Mouse (Mus musculus): ENCODE data around the gene Gm8246. TPM values are rescaled to one million over a fixed set of nuclear protein-coding genes. Genes with fewer than 3 reads are reported as not detected.
"Not testable (repeated sequence)": the region's sequence is repeated elsewhere in the genome, so short reads cannot be mapped to it uniquely, and the experiment has no call there.

Gm8246 gene
- not detected for total RNA-seq (2021)

DNA sequence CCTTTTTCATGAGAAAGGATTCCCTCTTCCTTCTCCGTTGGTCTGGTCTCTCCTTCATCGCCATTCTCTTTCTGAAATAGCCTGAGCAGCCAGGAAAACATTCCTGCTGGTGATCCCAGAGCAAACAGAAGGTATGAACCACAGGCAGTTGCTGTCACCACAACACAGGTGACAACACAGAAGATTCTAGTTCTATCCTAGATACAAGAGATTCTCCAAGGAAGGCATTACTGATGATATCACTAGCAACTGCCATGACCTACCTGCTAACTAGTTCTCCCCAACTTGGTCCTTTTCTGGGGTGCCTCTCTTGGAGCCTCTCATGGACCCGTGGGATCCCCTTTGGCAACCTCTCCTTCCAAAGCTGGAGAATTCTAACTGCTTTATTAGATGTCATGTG, at the start of gene Gm8246:
Gm8246 (minus strand) TSS at position 101 of the 400 bp plus-strand sequence.
- intact Hi-C loops (cut with DNase I); DNase-seq (ENCODE audit: low spot score in 2 of 2): not testable (repeated sequence)

DNA sequence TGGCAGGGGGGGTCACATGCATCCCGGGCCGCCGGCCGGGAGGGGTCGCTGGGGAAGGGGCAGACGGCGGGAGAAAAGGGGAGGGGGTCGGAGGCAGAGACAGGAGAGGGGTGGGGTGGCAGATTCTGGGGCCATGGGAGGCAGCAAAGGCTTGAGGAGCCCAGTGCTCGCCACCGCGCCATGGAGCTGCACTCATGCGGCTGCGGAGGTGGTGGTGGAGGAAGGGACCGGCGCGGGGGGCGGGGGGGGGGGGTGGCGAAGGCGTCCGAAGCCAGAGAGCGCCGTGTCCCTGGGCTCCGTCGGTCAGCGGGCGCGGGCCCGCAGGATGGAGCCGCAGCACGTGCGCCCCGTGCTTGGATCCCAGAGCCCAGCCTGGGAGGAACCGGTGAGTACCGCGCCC, 23.7 kb upstream of the Gm8246 start, which contains the start of gene Gm3488:
Gm3488 (plus strand) TSS at position 301 of the 400 bp plus-strand sequence.
- DNase-seq (ENCODE audit: low spot score in 2 of 2); intact Hi-C loops (cut with DNase I): not testable (repeated sequence)

DNA sequence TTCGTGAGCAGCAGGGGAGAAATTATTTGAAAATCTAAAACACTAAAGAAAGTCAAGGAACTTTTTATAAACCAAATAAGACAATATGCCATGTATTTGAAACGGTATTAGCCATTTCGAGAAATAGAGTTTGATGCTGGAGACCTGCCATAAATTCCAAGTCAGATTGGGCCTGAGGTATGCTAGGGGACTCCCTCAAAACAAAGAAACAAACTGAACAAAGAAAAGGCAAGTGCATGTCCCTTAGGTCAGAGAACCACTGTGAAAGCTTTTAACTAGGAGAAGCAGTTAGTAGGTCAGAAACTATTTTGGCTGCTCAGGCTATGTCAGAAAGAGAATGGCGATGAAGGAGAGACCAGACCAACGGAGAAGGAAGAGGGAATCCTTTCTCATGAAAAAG, 6.3 kb upstream of the Gm8246 start, which contains the start of gene Gm3187:
Gm3187 (plus strand) TSS at position 301 of the 400 bp plus-strand sequence.
- DNase-seq (ENCODE audit: low spot score in 2 of 2); intact Hi-C loops (cut with DNase I): not testable (repeated sequence)

DNA sequence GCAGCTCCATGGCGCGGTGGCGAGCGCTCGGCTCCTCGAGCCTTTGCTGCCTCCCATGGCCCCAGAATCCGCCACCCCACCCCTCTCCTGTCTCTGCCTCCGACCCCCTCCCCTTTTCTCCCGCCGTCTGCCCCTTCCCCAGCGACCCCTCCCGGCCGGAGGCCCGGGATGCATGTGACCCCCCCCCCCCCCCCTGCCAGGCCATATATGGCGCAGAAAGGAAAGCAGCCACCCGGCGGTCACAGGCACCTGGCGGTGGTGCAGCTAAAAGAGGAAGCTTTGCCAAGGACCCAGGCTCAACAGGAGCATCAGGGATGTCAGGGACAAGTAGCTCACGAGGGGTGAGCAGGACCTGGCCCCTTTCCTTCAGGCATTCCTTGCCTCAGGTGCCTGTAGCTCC, 17.2 kb downstream of the Gm8246 start:
- DNase-seq (ENCODE audit: low spot score in 2 of 2); intact Hi-C loops (cut with DNase I): not testable (repeated sequence)

DNA sequence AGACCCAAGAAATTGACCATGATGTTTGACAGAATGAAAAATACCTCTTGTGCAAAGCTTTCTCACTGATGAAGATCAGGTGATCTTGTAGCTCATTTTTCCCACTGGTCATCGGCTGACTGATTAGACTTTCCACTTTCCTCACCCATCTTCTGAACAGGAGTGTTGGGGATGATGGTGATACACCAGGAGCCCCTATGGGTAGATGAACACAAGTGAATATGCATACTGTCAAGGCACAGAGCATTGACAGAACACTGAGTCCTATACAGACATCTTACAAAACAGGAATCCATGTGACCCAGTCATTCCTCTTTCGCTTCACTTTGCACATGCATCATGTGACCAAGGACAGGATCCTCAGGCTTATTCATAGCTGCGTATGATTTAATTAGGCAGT, 22.3 kb downstream of the Gm8246 start, which contains the start of gene Gm3194:
Gm3194 (minus strand) TSS at position 101 of the 400 bp plus-strand sequence.
- DNase-seq (ENCODE audit: low spot score in 2 of 2); intact Hi-C loops (cut with DNase I): not testable (repeated sequence)

Other genes with a start within 250 kb of the Gm8246 start
- gene Gm3526, start 217.2 kb downstream of the Gm8246 start, total RNA-seq (2021), result not detected
- gene Gm3542, start 142.9 kb downstream of the Gm8246 start, total RNA-seq (2021), result not detected
- not detected for gene Gm3500, start 88.8 kb downstream of the Gm8246 start, total RNA-seq (2021)
- 1 to 10 TPM; 2.9 to 3.0 TPM for gene Gm3194, start 22.4 kb downstream of the Gm8246 start, total RNA-seq (2021)
- not detected for gene Gm3187, start 6.4 kb upstream of the Gm8246 start, total RNA-seq (2021)
- gene Gm3488, start 23.8 kb upstream of the Gm8246 start, total RNA-seq (2021), result 1 to 10 TPM in 1 of 2 experiments, under 1 TPM in 1; 0.79 to 1.3 TPM
- not detected for gene Gm3532, start 60.7 kb upstream of the Gm8246 start, total RNA-seq (2021)
- gene Gm8265, start 155.2 kb upstream of the Gm8246 start, total RNA-seq (2021), result not detected
- not detected for gene Gm9603, start 209.6 kb upstream of the Gm8246 start, total RNA-seq (2021)